ENCODE assay signal across 9 mouse cellular contexts in genomic region chrX:86490309-86490708, GRCm38 (mm10).
A peak's percentile ranks its signal among the peaks of the same experiment; 100 is the strongest.
DNase-seq lines count a peak whose midpoint lies in the region; ATAC-seq and TF ChIP-seq lines count a peak whose summit lies in the region.
"Had no signal": no experiment of that assay in that cellular context is flagged by ENCODE, and none has a peak within 500 bp of the region (broad histone marks: within the 10 kb centered on the region; RNA-seq: fewer than 3 reads in every experiment).

No protein-coding gene starts in this region.

- peak; percentile 63; the same call in 1 of the 2 replicates for TF ChIP-seq CTCF in liver, adult 2 months (IDR thresholded peaks at IDR 0.05; ENCODE audit: low read depth, low read length)

- no peaks in the 10 kb centered on the region for H3K27me3 ChIP-seq in liver, adult 2 months (ENCODE audit: control insufficient read depth, insufficient read depth, low read length)
- no peaks in the 10 kb centered on the region for H3K27me3 ChIP-seq in liver, embryonic 12.5 days (replicated peaks)
- H3K27me3 ChIP-seq: liver, embryonic 13.5 days had no signal

- H3K4me2 ChIP-seq in liver, embryonic 12.5 days = no peak overlapping the region
- H3K4me2 ChIP-seq: liver, embryonic 13.5 days had no signal

- no peaks in the 10 kb centered on the region for H3K79me2 ChIP-seq in liver, adult 2 months (ENCODE audit: control insufficient read depth, insufficient read depth, low read length)

- H3K27ac ChIP-seq in liver, adult 2 months (replicated peaks; ENCODE audit: insufficient read depth, low read depth, low read length) = no peak overlapping the region
- H3K27ac ChIP-seq in liver, embryonic 12.5 days = no peak overlapping the region
- H3K27ac ChIP-seq: liver, embryonic 13.5 days had no signal

- no peaks in the 10 kb centered on the region for H3K4me1 ChIP-seq in liver, adult 2 months (ENCODE audit: control insufficient read depth, insufficient read depth, low read length)
- H3K4me1 ChIP-seq in liver, embryonic 12.5 days = no peaks in the 10 kb centered on the region
- H3K4me1 ChIP-seq: liver, embryonic 13.5 days had no signal

- no peaks in the 10 kb centered on the region for H3K36me3 ChIP-seq in liver, adult 2 months (ENCODE audit: control insufficient read depth, insufficient read depth, low read length)
- no peaks in the 10 kb centered on the region for H3K36me3 ChIP-seq in liver, embryonic 12.5 days
- H3K36me3 ChIP-seq: liver, embryonic 13.5 days had no signal

- no peak overlapping the region for H3K9ac ChIP-seq in liver, adult 2 months (ENCODE audit: low read depth, low read length)
- H3K9ac ChIP-seq in liver, embryonic 12.5 days = no peak overlapping the region
- H3K9ac ChIP-seq: liver, embryonic 13.5 days had no signal

- H3K9me3 ChIP-seq in liver, embryonic 12.5 days (replicated peaks) = no peaks in the 10 kb centered on the region
- H3K9me3 ChIP-seq: liver, embryonic 13.5 days had no signal

- no peak overlapping the region for H3K4me3 ChIP-seq in liver, adult 2 months (ENCODE audit: insufficient read depth, low read depth, low read length)
- H3K4me3 ChIP-seq in liver, embryonic 12.5 days = no peak overlapping the region
- H3K4me3 ChIP-seq: liver, embryonic 13.5 days had no signal

- peak; percentile 1 for DNase-seq in cerebellum, adult 11 months
- DNase-seq in liver, adult 2 months (ENCODE audit: extremely low read depth, low read depth, low spot score) = peak; percentile 35
- peak; percentile 59 for DNase-seq in adrenal gland, postnatal 10 days
- peak; percentile 14 for DNase-seq in embryo, embryonic 9.5 days (ENCODE audit: extremely low spot score)
- DNase-seq in retina, postnatal 7 days (ENCODE audit: low read depth, low spot score) = peak; percentile 3
- DNase-seq in spleen, adult 18-20 months = no peak
- DNase-seq: liver, embryonic 13.5 days had no signal

- WGBS in liver, adult 2 months = 6% methylated on average over 3 of the region's 3 CpGs
- WGBS in liver, embryonic 12.5 days (ENCODE audit: insufficient replicate concordance) = 13% methylated on average over 3 of the region's 3 CpGs

- no peak for TF ChIP-seq POLR2A in liver, adult 2 months (IDR thresholded peaks at IDR 0.05; ENCODE audit: extremely low read depth, insufficient read depth, low read length)

- no peak for ATAC-seq in cerebellum, adult (ENCODE audit: insufficient number of reproducible peaks, low FRiP score, low TSS enrichment)
- no peak for ATAC-seq in liver, embryonic 12.5 days

Comparison
In these comparisons a context has a peak if more than half of its experiments do, and no peak if none do; other contexts are left out.
1. DNase-seq: peak in cerebellum, adult 11 months (single experiment), liver, adult 2 months (single experiment), adrenal gland, postnatal 10 days (single experiment), embryo, embryonic 9.5 days (single experiment) and retina, postnatal 7 days (single experiment); none in spleen, adult 18-20 months (0 of 2).